Mouse (Mus musculus): ENCODE data around the gene Pdik1l.
A peak's percentile ranks its signal among the peaks of the same experiment; 100 is the strongest.
"Not testable (repeated sequence)": the region's sequence is repeated elsewhere in the genome, so short reads cannot be mapped to it uniquely, and the experiment has no call there.

Gene Pdik1l

DNA sequence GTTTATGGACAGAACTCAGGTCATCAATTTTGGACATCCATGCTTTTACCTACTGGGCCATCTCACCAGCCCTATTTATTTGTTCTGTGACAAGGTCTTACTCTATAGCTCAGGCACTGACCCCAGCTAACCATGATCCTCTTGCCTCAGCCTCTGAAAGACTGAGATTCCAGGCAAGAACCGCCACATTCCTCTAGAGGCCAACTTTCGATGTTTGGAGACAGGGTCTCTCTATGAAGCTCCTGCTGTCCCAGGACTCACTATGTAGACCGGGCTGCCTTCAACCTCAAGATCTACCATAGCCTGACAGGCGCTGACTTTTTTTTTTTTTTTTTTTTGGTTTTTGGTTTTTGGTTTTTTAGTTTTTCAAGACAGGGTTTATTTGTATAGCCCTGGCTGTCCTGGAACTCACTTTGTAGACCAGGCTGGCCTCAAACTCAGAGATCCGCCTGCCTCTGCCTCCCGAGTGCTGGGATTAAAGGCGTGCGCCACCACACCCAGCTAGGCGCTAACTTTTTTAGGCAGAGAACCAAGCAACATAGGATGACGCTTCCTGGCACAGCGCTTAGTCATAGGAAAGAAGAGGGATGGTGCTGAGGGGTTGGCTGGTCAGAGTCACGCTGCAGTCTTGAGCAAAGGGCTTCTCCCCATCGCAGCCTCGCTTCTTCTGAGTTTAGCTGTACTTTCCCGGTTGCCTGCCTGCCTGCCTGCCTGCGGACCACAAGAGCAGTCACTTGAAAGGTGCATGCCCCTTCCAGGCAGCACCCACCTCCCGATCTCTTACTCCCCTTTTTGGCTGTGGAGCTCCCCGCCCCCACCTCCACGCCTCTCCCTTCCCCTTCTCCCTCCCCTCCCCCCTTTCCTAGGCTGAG is 11.2 kb upstream of the Pdik1l start:
- DNase-seq = no peak

- DNase-seq = peak; percentile 17
Observed at GRCm38 (mm10) chr4:134297369-134297768, 9.7 kb upstream of the Pdik1l start.

- no peak for DNase-seq
Observed at GRCm38 (mm10) chr4:134296523-134296922, 8.8 kb upstream of the Pdik1l start.

- DNase-seq = not testable (repeated sequence)
Observed at GRCm38 (mm10) chr4:134296096-134296495, 8.4 kb upstream of the Pdik1l start.

GRCm38 (mm10) chr4:134293692-134294163 is 6.0 kb upstream of the Pdik1l start:
- DNase-seq = no peak

GRCm38 (mm10) chr4:134293061-134293691 is 5.5 kb upstream of the Pdik1l start:
- DNase-seq = no peak

- DNase-seq = peak; percentile 79
Observed at GRCm38 (mm10) chr4:134292067-134292466, 4.4 kb upstream of the Pdik1l start.

GRCm38 (mm10) chr4:134288397-134289256 is 932 bp upstream of the Pdik1l start:
- no peak for DNase-seq

DNA sequence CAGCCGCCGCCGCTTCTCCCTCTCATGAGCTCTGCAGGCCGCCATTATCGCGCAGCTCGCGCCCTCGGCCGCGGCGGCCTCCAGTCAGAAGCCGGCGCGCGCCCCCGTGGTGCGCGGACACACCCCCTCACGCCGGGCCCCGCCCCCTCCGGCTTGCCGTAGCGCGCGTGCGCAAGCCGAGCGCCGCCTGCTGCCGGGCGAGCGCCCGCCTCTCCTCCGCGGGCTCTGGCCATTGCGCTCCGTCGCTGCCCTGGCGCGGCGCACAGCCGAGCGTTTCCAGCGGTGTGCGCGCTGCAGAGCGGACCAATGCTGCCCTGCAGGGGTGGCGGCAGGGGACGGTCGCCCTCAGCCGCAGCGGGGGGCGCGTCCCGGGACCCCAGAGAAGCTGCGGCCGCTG is 529 bp downstream of the Pdik1l start:
- peak; percentile 96 for DNase-seq

- DNase-seq = no peak
Observed at GRCm38 (mm10) chr4:134286226-134287167, 1.2 kb downstream of the Pdik1l start.

- no peak for DNase-seq
Observed at GRCm38 (mm10) chr4:134284942-134285341, 2.8 kb downstream of the Pdik1l start.

DNA sequence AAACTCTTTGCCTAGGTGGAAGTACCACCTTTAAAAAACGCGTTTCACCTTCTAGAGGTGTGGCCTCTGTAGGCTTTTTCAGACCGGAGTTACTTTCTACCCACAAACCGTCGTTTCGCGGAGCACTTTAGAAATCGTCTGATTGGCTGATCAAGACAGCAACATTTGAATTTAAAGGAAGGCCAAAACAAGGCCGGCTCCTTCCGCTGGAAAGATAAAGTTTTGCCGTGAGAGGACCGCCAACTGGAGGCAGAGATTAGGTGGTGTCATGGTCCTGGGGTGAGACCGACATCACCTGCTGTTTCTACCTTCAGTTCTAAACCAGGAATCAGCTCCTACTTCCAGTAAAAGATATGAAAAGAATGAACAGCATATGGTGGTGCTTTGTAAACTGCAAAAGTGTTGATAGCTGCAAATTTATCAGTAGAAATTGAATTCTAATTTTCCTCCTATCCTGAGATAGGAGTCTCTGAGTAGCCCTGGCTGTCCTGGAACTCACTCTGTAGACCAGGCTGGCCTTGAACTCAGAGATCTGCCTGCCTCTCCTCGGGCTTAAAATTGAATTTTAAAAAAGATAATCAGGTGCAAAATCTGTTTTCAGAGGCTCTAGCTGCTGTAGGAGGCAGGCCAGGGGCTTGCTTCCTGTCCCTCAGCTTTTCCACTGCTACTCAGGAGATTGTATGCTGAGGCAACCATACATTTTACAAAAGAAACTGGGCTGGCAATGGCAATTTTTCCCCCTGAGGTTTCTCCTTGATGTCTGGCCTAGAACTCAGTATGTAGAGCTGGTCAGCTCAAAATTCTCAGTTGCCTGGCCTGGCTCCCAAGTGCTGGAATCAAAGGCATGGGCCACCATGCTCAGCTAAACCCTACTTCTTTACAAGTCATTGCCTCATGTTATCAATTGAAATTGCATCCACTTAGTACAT is 14.0 kb downstream of the Pdik1l start:
- DNase-seq = no peak

DNA sequence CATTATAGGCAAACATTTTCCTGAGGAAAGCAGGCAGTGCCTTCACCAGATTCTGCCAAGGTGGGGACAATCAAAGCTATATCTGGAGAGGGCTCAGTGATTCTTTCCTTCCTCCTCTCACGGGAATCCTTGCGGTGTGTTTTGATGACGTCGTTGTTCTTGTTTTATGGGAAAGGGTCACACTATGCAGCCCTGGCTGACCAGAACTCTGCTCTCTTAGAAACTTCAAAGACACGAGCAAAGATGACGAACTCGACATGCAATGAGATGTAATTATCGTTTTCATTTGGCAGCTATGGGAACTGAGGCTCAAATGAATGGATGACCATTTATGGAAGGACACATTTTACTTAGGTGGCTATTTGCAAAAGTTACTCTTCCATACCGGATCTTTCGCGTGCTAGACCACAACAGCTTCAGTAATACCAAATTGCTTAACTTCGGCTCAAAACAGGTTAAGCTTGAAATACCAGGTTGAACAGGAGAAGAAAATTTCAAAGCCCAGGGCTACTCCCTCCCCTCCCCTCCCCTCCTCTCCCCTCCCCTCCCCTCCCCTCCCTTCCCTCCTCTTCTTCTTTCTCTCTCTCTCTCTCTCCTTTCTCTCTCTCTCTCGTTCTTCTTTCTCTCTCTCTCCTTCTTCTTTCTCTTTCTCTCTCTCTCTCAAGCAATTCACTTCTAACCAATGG is 14.8 kb downstream of the Pdik1l start:
- DNase-seq = no peak

- no peak for DNase-seq
Observed at GRCm38 (mm10) chr4:134271979-134272378, 15.7 kb downstream of the Pdik1l start.

GRCm38 (mm10) chr4:134269622-134270021 is 18.1 kb downstream of the Pdik1l start:
- not testable (repeated sequence) for DNase-seq

GRCm38 (mm10) chr4:134268102-134268655 is 19.5 kb downstream of the Pdik1l start:
- no peak for DNase-seq

DNA sequence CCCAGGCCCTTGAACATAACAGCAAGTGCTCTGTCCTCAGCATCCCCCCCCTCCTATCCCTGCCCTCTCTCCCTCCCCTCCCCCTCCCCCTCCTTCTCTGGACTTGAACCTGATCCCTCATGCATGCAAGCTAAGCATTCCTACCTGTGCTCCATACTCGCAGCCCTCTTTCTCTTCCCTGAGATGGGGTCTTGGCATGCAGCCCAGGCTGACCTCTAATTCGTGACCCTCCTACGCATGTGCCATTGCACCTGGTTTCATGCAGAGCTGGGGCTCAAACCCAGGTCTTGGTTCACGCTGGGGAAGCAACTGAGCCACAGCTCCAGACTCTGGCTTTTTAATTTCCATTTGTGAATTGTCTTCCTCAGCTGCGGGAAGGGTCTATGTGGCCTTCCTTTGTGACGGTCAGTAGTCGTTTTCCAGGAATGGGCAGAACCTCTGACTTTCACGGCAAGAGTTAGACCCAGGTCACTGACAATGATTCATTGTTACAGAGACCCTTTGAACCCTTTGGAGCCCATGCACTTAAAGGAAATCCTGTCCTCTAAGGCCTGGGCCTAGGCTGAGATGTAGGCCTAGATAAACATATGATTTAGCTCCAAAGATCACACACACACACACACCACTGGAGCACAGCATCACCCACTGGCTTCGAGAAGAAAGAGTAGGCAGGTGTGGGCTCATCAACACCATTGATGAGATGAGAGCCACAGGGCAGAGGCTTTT is 21.7 kb downstream of the Pdik1l start:
- no peak for DNase-seq

- peak; percentile 83 for DNase-seq
Observed at GRCm38 (mm10) chr4:134263191-134263590, 24.5 kb downstream of the Pdik1l start.

DNA sequence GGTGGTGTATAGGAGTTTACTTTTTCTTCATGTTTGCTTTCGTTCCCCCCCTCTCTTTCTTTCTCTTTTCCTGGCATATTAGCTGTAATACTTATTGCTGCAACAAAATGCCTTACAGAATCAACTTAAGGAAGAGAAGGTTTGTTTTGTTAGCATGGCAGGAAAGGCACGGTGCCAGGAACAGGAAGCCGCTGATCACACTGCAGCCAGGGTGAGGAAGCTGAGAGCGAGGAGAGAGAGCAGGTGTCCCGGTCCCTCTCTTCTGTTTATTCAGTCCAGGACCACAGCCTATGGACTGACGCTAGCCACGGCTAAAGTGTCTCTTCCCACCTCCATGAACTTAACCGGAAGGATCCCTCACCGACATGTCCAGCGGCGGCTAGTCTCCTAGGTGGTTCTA is 29.3 kb downstream of the Pdik1l start:
- no peak for DNase-seq

All from kidney, adult 18-20 months (tissue).